Mouse (Mus musculus) limb, embryonic 14.5 days (tissue): ENCODE measurements around the gene Crybb1. TPM values are rescaled to one million over a fixed set of nuclear protein-coding genes. Genes with fewer than 3 reads are reported as not detected.

ENCODE experiments used
- ATAC-seq: fragments of 200-750 bp; cut with Nextera tagmentation; 2 replicates; pipeline ENCODE4 v1.8.0; 2017; ENCODE audit warnings: low read depth, moderate number of reproducible peaks, moderate TSS enrichment; ENCODE audit not compliant: low FRiP score
- DNase-seq: peaks from one replicate; pipeline ENCODE4 v3.0.0-alpha.2; 2015; ENCODE audit warnings: low spot score
- H3K27ac ChIP-seq: fragments of 300-500 bp; sonication (generic); replicated peaks from 2 replicates; pipeline ENCODE4 v1.5.1; 2014; ENCODE audit warnings: low read depth, mild to moderate bottlenecking, low read length, moderate library complexity, mixed read lengths
- H3K27me3 ChIP-seq: fragments of 300-500 bp; sonication (generic); 2 replicates; pipeline ENCODE4 v1.6.1; 2014; ENCODE audit warnings: low read length, mixed read lengths; ENCODE audit not compliant: control insufficient read depth, insufficient read depth
- H3K36me3 ChIP-seq: fragments of 300-500 bp; sonication (generic); 2 replicates; pipeline ENCODE4 v1.6.1; 2014; ENCODE audit warnings: mild to moderate bottlenecking, low read length, moderate library complexity, mixed read lengths; ENCODE audit not compliant: control insufficient read depth, insufficient read depth
- H3K4me1 ChIP-seq: fragments of 300-500 bp; sonication (generic); 2 replicates; pipeline ENCODE4 v1.6.1; 2014; ENCODE audit warnings: antibody characterized with exemption, low read length, mixed read lengths; ENCODE audit not compliant: control insufficient read depth, insufficient read depth
- H3K4me2 ChIP-seq: fragments of 300-500 bp; sonication (generic); replicated peaks from 2 replicates; pipeline ENCODE4 v1.6.1; 2014; ENCODE audit warnings: low read depth, mild to moderate bottlenecking, low read length, moderate library complexity; ENCODE audit not compliant: severe bottlenecking
- H3K4me3 ChIP-seq: fragments of 300-500 bp; sonication (generic); replicated peaks from 2 replicates; pipeline ENCODE4 v1.5.1; 2014; ENCODE audit warnings: low read length
- H3K9ac ChIP-seq: fragments of 300-500 bp; sonication (generic); 2 replicates; pipeline ENCODE4 v1.6.1; 2014; ENCODE audit warnings: mild to moderate bottlenecking, low read depth, low read length, moderate library complexity; ENCODE audit not compliant: severe bottlenecking
- H3K9me3 ChIP-seq: fragments of 300-500 bp; sonication (generic); 2 replicates; pipeline ENCODE4 v1.6.1; 2016; ENCODE audit warnings: low read length; ENCODE audit not compliant: control insufficient read depth
- POLR2A ChIP-seq: fragments of 200-500 bp; IDR thresholded peaks from 2 replicates; pipeline ENCODE4 v1.8.0; 2012; ENCODE audit warnings: inconsistent platforms, mild to moderate bottlenecking, moderate library complexity, borderline replicate concordance; ENCODE audit not compliant: insufficient read depth, insufficient read length; ENCODE audit errors: extremely low read depth
- WGBS: fragments of 180-500 bp; shearing (Covaris S2); extraction: QIAGEN DNeasy Blood & Tissue Kit; methylation state at CpG from one replicate; pipeline ENCODE4 v1.1.7; 2014; 5-methylcytosine and 5-hydroxymethylcytosine counted together
- polyA plus RNA-seq, 2 experiments: library from polyadenylated mRNA; depleted of rRNA in 1 of 2; stranded (reverse) in 1 of 2; unstranded in 1 of 2; fragments of >200 nt; fragmentation: Nextera tagmentation in 1 of 2; extraction: Ambion mirVana in 1 of 2; gene quantifications; 2 replicates each; pipeline versions ENCODE4 v1.2.1 to v1.2.3; 2012 to 2014

Crybb1 gene
- polyA plus RNA-seq, 2 experiments: 0.54 to 1.9 TPM

- ATAC-seq: no peak
- WGBS: 73% methylated on average over 6 of the region's 6 CpGs
- no peak for DNase-seq
- Histone ChIP-seq H3K4me1 (peaks cover 9% of the 10 kb centered on the region; the same call in 1 of the 2 replicates), H3K9ac (no peak overlapping the region), H3K4me3 (no peak overlapping the region), H3K27me3 (no peaks in the 10 kb centered on the region), H3K9me3 (no peaks in the 10 kb centered on the region), H3K4me2 (no peak overlapping the region), H3K36me3 (no peaks in the 10 kb centered on the region), H3K27ac (no peak overlapping the region)
- no peak for TF ChIP-seq POLR2A
These were observed 42.8 kb upstream of the Crybb1 start for GRCm38 (mm10) chr5:112212711-112213264.

- Histone ChIP-seq H3K27ac (no peak overlapping the region), H3K4me3 (no peak overlapping the region), H3K27me3 (no peaks in the 10 kb centered on the region), H3K4me2 (no peak overlapping the region), H3K36me3 (no peaks in the 10 kb centered on the region), H3K9ac (no peak overlapping the region), H3K4me1 (peaks cover 9% of the 10 kb centered on the region; the same call in 1 of the 2 replicates), H3K9me3 (no peaks in the 10 kb centered on the region)
- no peak for TF ChIP-seq POLR2A
- DNase-seq (no peak), ATAC-seq (no peak)
- 36% methylated on average over 19 of the region's 19 CpGs for WGBS
These were observed 42.0 kb upstream of the Crybb1 start for GRCm38 (mm10) chr5:112213331-112214240.

- H3K27ac ChIP-seq: no peak overlapping the region
- ATAC-seq (no peak; the same call in 1 of the 2 replicates), DNase-seq (peak; percentile 63)
- H3K9ac ChIP-seq: no peak overlapping the region
- peaks cover 9% of the 10 kb centered on the region; the same call in 1 of the 2 replicates for H3K4me1 ChIP-seq
- no peak overlapping the region for H3K4me2 ChIP-seq
- 3% methylated on average over 10 of the region's 10 CpGs for WGBS
- TF ChIP-seq POLR2A: no peak
- H3K36me3 ChIP-seq: peaks cover 5% of the 10 kb centered on the region; the same call in 1 of the 2 replicates
- no peaks in the 10 kb centered on the region for H3K9me3 ChIP-seq
- no peaks in the 10 kb centered on the region for H3K27me3 ChIP-seq
- no peak overlapping the region for H3K4me3 ChIP-seq
These were observed 41.2 kb upstream of the Crybb1 start for GRCm38 (mm10) chr5:112214419-112214818.

- no peak for ATAC-seq
- peaks cover 5% of the 10 kb centered on the region; the same call in 1 of the 2 replicates for H3K36me3 ChIP-seq
- no peaks in the 10 kb centered on the region for H3K9me3 ChIP-seq
- H3K27ac ChIP-seq: no peak overlapping the region; the same call in 1 of the 2 replicates
- 20% methylated on average over 12 of the region's 12 CpGs for WGBS
- no peak for TF ChIP-seq POLR2A
- H3K4me3 ChIP-seq: no peak overlapping the region
- no peaks in the 10 kb centered on the region for H3K27me3 ChIP-seq
- peaks cover 9% of the 10 kb centered on the region; the same call in 1 of the 2 replicates for H3K4me1 ChIP-seq
- DNase-seq: no peak
- peak overlapping the region; percentile 28; the same call in 1 of the 2 replicates for H3K4me2 ChIP-seq
- 0 out of 2 replicates have a peak overlapping the region, but pooled peaks have one; percentile 1 for H3K9ac ChIP-seq
These were observed 40.3 kb upstream of the Crybb1 start for GRCm38 (mm10) chr5:112215291-112215751.

GRCm38 (mm10) chr5:112215801-112216251 is 39.8 kb upstream of the Crybb1 start:
- ATAC-seq (no peak), DNase-seq (no peak)
- Histone ChIP-seq H3K9me3 (no peaks in the 10 kb centered on the region), H3K4me3 (no peak overlapping the region), H3K4me2 (peak overlapping the region; percentile 28), H3K27ac (no peak overlapping the region; the same call in 1 of the 2 replicates), H3K9ac (0 out of 2 replicates have a peak overlapping the region, but pooled peaks have one; percentile 1), H3K27me3 (no peaks in the 10 kb centered on the region), H3K36me3 (peaks cover 5% of the 10 kb centered on the region; the same call in 1 of the 2 replicates), H3K4me1 (peaks cover 9% of the 10 kb centered on the region; the same call in 1 of the 2 replicates)
- no peak for TF ChIP-seq POLR2A
- WGBS: 34% methylated on average over 9 of the region's 9 CpGs
